Mouse (Mus musculus) small intestine, adult 2 months (tissue): ENCODE measurements around the gene Zbtb9. TPM values are rescaled to one million over a fixed set of nuclear protein-coding genes. Genes with fewer than 3 reads are reported as not detected.

Experiments
- H3K27ac ChIP-seq: fragments of 200-500 bp; 2 replicates; pipeline ENCODE4 v1.5.1; 2012; ENCODE audit warnings: low read depth, low read length, control low read depth, inconsistent platforms; ENCODE audit not compliant: insufficient read depth
- H3K27me3 ChIP-seq: fragments of 200-500 bp; 2 replicates; pipeline ENCODE4 v1.6.1; 2012; ENCODE audit warnings: mild to moderate bottlenecking, moderate library complexity, low read length, inconsistent platforms; ENCODE audit not compliant: control insufficient read depth, insufficient read depth
- H3K36me3 ChIP-seq: fragments of 200-500 bp; 2 replicates; pipeline ENCODE4 v1.6.1; 2012; ENCODE audit warnings: mild to moderate bottlenecking, low read length, control low read depth, inconsistent platforms; ENCODE audit not compliant: control insufficient read depth, insufficient read depth
- H3K4me1 ChIP-seq: fragments of 200-500 bp; 2 replicates; pipeline ENCODE4 v1.6.1; 2012; ENCODE audit warnings: low read length, inconsistent platforms, mixed read lengths; ENCODE audit not compliant: control insufficient read depth, insufficient read depth, insufficient read length
- H3K4me3 ChIP-seq: fragments of 200-500 bp; 2 replicates; pipeline ENCODE4 v1.5.1; 2012; ENCODE audit warnings: low read depth, mild to moderate bottlenecking, control low read depth, inconsistent platforms, low read length, moderate library complexity
- CTCF ChIP-seq: fragments of 200-500 bp; IDR thresholded peaks from 2 replicates; pipeline ENCODE4 v1.5.1; 2012; ENCODE audit warnings: low read depth, mild to moderate bottlenecking, control low read depth, inconsistent platforms, low read length, moderate library complexity, mixed read lengths; ENCODE audit not compliant: insufficient replicate concordance, insufficient read length; ENCODE audit errors: extremely low read depth
- POLR2A ChIP-seq: fragments of 200-500 bp; IDR thresholded peaks from 2 replicates; pipeline ENCODE4 v1.6.1; 2012; ENCODE audit warnings: low read depth, mild to moderate bottlenecking, control low read depth, inconsistent platforms, low read length, moderate library complexity
- WGBS: fragments of 180-500 bp; shearing (Covaris S2); methylation state at CpG from one replicate; pipeline ENCODE4 v1.1.7; 2018; 5-methylcytosine and 5-hydroxymethylcytosine counted together
- polyA plus RNA-seq: library from polyadenylated mRNA; depleted of rRNA; stranded (reverse); fragments of >200 nt; gene quantifications from 2 replicates; pipeline ENCODE4 v1.2.3, GENCODE M21; 2012

Zbtb9 gene
- polyA plus RNA-seq, 1 experiment, result 9.1 TPM

- TF ChIP-seq POLR2A (no peak), CTCF (peak; percentile 88)
- 4% methylated on average over 14 of the region's 14 CpGs for WGBS
- Histone ChIP-seq H3K27ac (no peak overlapping the region), H3K36me3 (no peaks in the 10 kb centered on the region), H3K4me1 (peaks cover 9% of the 10 kb centered on the region), H3K27me3 (no peaks in the 10 kb centered on the region), H3K4me3 (no peak overlapping the region)
Observed at GRCm38 (mm10) chr17:27032869-27033268, 59.9 kb downstream of the Zbtb9 start.

- Histone ChIP-seq H3K27ac (no peak overlapping the region), H3K4me3 (no peak overlapping the region), H3K36me3 (no peaks in the 10 kb centered on the region), H3K27me3 (no peaks in the 10 kb centered on the region), H3K4me1 (peaks cover 25% of the 10 kb centered on the region)
- WGBS, result 84% methylated on average over 7 of the region's 7 CpGs
- no peak for TF ChIP-seq POLR2A
- TF ChIP-seq CTCF, result no peak
Observed at GRCm38 (mm10) chr17:27036465-27036864, 63.5 kb downstream of the Zbtb9 start.

GRCm38 (mm10) chr17:27038335-27039050 is 65.5 kb downstream of the Zbtb9 start:
- WGBS, result 48% methylated on average over 18 of the region's 18 CpGs
- Histone ChIP-seq H3K4me3 (peak overlapping the region; percentile 8; the same call in 1 of the 2 replicates), H3K36me3 (no peaks in the 10 kb centered on the region), H3K27me3 (no peaks in the 10 kb centered on the region), H3K27ac (0 out of 2 replicates have a peak overlapping the region, but pooled peaks have one; percentile 4), H3K4me1 (peaks cover 35% of the 10 kb centered on the region)
- TF ChIP-seq POLR2A, result peak; percentile 39; the same call in 1 of the 2 replicates
- TF ChIP-seq CTCF, result no peak

DNA sequence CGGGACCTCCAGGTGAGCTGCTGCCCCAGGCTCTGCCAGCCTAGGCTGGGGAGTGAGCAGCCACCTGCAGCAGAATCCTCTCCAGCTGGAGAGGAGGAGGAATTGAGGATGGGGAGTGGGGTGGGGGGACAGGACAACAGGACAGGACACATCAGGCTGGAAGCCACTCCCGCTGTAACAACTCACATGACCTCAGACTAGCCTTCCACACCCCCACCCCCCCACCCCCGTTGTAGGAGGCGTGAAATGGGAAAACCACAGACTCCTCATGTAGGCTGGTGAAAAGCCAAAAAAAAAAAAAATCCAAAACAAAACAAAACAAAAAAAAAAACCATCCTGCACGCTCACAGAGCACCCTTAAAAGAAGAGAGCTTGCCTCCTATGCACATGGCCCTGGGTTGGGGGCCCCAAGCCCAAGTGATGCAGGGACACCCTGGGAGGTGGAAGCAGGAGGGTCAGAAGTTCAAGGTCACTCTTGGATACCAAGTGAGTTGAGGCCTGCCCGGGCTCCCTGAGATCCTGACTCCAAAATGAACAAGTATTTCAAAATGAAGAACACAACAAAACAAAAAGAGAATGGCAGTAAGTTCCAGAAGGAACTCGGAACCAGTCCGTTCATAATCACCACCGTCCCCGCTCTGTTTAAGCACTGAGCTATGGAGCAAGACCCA is 66.6 kb downstream of the Zbtb9 start:
- Histone ChIP-seq H3K27ac (no peak overlapping the region), H3K4me3 (no peak overlapping the region), H3K36me3 (no peaks in the 10 kb centered on the region), H3K4me1 (peaks cover 36% of the 10 kb centered on the region), H3K27me3 (no peaks in the 10 kb centered on the region)
- 84% methylated on average over 10 of the region's 10 CpGs for WGBS
- no peak for TF ChIP-seq CTCF
- TF ChIP-seq POLR2A, result no peak

- no peaks in the 10 kb centered on the region for H3K36me3 ChIP-seq
- H3K4me3 ChIP-seq, result no peak overlapping the region
- H3K4me1 ChIP-seq, result peaks cover 36% of the 10 kb centered on the region
- no peak overlapping the region for H3K27ac ChIP-seq
- 65% methylated on average over 20 of the region's 20 CpGs for WGBS
- TF ChIP-seq CTCF, result no peak
- TF ChIP-seq POLR2A, result no peak
- H3K27me3 ChIP-seq, result no peaks in the 10 kb centered on the region
Observed at GRCm38 (mm10) chr17:27040304-27041045, 67.5 kb downstream of the Zbtb9 start.

DNA sequence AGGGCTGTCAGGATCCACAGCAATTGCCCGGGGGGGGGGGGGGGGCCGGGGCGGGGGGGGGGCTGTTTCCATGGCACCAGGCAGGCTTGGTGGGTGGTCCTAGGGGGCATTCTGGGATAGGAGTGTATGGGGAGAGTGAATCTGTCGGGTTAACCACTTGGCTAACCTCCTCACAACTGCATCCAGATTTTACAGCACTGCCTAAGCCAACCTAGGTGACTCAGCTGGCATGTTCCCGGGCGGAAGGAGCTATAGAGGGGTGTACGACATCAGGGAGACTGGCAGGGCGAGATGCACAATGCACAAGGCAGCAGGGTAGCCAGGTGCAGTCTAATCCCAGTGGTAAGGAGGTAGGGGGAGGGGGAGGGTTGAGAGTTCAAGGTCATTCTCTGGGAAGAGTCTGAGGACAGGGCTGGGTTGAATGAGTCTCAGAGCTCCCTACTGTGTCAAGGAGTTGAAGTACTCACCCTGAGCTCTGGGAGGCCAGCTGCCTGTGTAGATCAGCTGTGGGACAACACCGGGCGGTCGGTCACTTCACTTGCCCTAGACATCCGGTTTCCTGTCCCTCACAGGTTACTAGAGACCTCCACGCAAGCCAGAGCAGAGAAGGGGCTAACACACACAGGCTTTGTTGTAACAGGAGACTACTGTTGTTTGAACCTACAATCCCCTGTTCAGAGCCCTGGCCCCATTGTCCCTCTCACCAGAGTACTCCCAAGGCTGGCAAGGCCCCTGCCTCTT is 68.2 kb downstream of the Zbtb9 start:
- no peak overlapping the region for H3K27ac ChIP-seq
- H3K4me3 ChIP-seq, result no peak overlapping the region
- TF ChIP-seq CTCF (no peak), POLR2A (no peak)
- no peaks in the 10 kb centered on the region for H3K27me3 ChIP-seq
- H3K36me3 ChIP-seq, result no peaks in the 10 kb centered on the region
- WGBS, result 48% methylated on average over 13 of the region's 13 CpGs
- peaks cover 36% of the 10 kb centered on the region for H3K4me1 ChIP-seq
